Mouse (Mus musculus) liver, postnatal 0 days (tissue): ENCODE results near the gene Ankrd52. TPM values are rescaled to one million over a fixed set of nuclear protein-coding genes. Genes with fewer than 3 reads are reported as not detected.

Experiments used
- ATAC-seq: fragments of 200-750 bp; cut with Nextera tagmentation; 2 replicates; pipeline ENCODE4 v1.8.0; 2017; ENCODE audit warnings: mild to moderate bottlenecking, moderate library complexity
- DNase-seq: peaks from one replicate; pipeline ENCODE4 v3.0.0-alpha.2; 2016
- H3K27ac ChIP-seq: fragments of 300-500 bp; sonication (generic); 2 replicates; pipeline ENCODE4 v1.5.1; 2014; ENCODE audit warnings: antibody characterized with exemption, moderate library complexity, mild to moderate bottlenecking, low read depth
- H3K27me3 ChIP-seq: fragments of 300-500 bp; sonication (generic); 2 replicates; pipeline ENCODE4 v1.6.1; 2014; ENCODE audit warnings: low read length, control low read depth, mixed read lengths; ENCODE audit not compliant: insufficient read depth
- H3K36me3 ChIP-seq: fragments of 300-500 bp; sonication (generic); replicated peaks from 2 replicates; pipeline ENCODE4 v1.6.1; 2014; ENCODE audit warnings: mild to moderate bottlenecking, control low read depth, low read length, moderate library complexity, mixed read lengths; ENCODE audit not compliant: insufficient read depth
- H3K4me1 ChIP-seq: fragments of 300-500 bp; sonication (generic); 2 replicates; pipeline ENCODE4 v1.6.1; 2014; ENCODE audit warnings: antibody characterized with exemption, mild to moderate bottlenecking, control low read depth; ENCODE audit not compliant: insufficient read depth
- H3K4me2 ChIP-seq: fragments of 300-500 bp; sonication (generic); 2 replicates; pipeline ENCODE4 v1.6.1; 2014; ENCODE audit warnings: low read depth, mild to moderate bottlenecking, low read length, moderate library complexity, mixed read lengths
- H3K4me3 ChIP-seq: fragments of 300-500 bp; sonication (generic); 2 replicates; pipeline ENCODE4 v1.5.1; 2014; ENCODE audit warnings: low read depth, low read length
- H3K9ac ChIP-seq: fragments of 300-500 bp; sonication (generic); replicated peaks from 2 replicates; pipeline ENCODE4 v1.6.1; 2014; ENCODE audit warnings: mild to moderate bottlenecking, moderate library complexity
- H3K9me3 ChIP-seq: fragments of 300-500 bp; sonication (generic); 2 replicates; pipeline ENCODE4 v1.6.1; 2016; ENCODE audit warnings: mild to moderate bottlenecking, control low read depth, low read length, mixed read lengths
- CTCF ChIP-seq: sonication (generic); IDR thresholded peaks from 2 replicates; pipeline ENCODE4 v1.5.1; 2016; ENCODE audit warnings: antibody characterized with exemption, low read depth
- EP300 ChIP-seq: IDR thresholded peaks from 2 replicates; pipeline ENCODE4 v1.6.1; 2016; ENCODE audit warnings: antibody characterized with exemption, low read depth, mild to moderate bottlenecking
- WGBS: fragments of 180-500 bp; shearing (Covaris S2); extraction: QIAGEN DNeasy Blood & Tissue Kit; methylation state at CpG from one replicate; pipeline ENCODE4 v1.1.7; 2014; ENCODE audit not compliant: insufficient replicate concordance; 5-methylcytosine and 5-hydroxymethylcytosine counted together
- polyA plus RNA-seq: library from polyadenylated mRNA; unstranded; fragments of >200 nt; fragmentation: Nextera tagmentation; extraction: Ambion mirVana; gene quantifications from 2 replicates; pipeline ENCODE4 v1.2.1, GENCODE M21; 2015

The Ankrd52 gene
- polyA plus RNA-seq, 1 experiment from 2014 or later: 2.7 TPM

- Histone ChIP-seq H3K36me3 (peaks cover 3% of the 10 kb centered on the region; the same call in 1 of the 2 replicates), H3K4me2 (peak within 1 kb of the TSS; percentile 97), H3K9ac (peak within 1 kb of the TSS; percentile 86), H3K9me3 (no peaks in the 10 kb centered on the region), H3K4me1 (peaks cover 43% of the 10 kb centered on the region), H3K27me3 (no peaks in the 10 kb centered on the region), H3K27ac (peak within 1 kb of the TSS; percentile 98), H3K4me3 (peak within 1 kb of the TSS; percentile 88)
- TF ChIP-seq EP300 (peak; percentile 50; the same call in 1 of the 2 replicates), CTCF (no peak)
- DNase-seq (peak; percentile 96), ATAC-seq (peak; percentile 91)
- under 1% methylated on average over 60 of the region's 61 CpGs for WGBS
Observed at GRCm38 (mm10) chr10:128337306-128338181, 39.4 kb upstream of the Ankrd52 start, which contains the start of gene Cs. Cs (plus strand) TSS chr10:128337734.

GRCm38 (mm10) chr10:128338415-128338814 is 38.5 kb upstream of the Ankrd52 start:
- Histone ChIP-seq H3K36me3 (peaks cover 3% of the 10 kb centered on the region; the same call in 1 of the 2 replicates), H3K27ac (peak overlapping the region; percentile 98), H3K27me3 (no peaks in the 10 kb centered on the region), H3K4me2 (peak overlapping the region; percentile 97), H3K9ac (peak overlapping the region; percentile 86), H3K4me3 (peak overlapping the region; percentile 88), H3K4me1 (peaks cover 49% of the 10 kb centered on the region), H3K9me3 (no peaks in the 10 kb centered on the region)
- ATAC-seq (no peak), DNase-seq (no peak)
- TF ChIP-seq EP300 (no peak), CTCF (no peak)
- 10% methylated on average over 5 of the region's 5 CpGs for WGBS

GRCm38 (mm10) chr10:128338948-128339347 is 38.0 kb upstream of the Ankrd52 start:
- DNase-seq (no peak), ATAC-seq (no peak)
- H3K9me3 ChIP-seq: no peaks in the 10 kb centered on the region
- peak overlapping the region; percentile 97 for H3K4me2 ChIP-seq
- peak overlapping the region; percentile 86; the same call in 1 of the 2 replicates for H3K9ac ChIP-seq
- peaks cover 3% of the 10 kb centered on the region; the same call in 1 of the 2 replicates for H3K36me3 ChIP-seq
- TF ChIP-seq CTCF: no peak
- no peak for TF ChIP-seq EP300
- peaks cover 51% of the 10 kb centered on the region for H3K4me1 ChIP-seq
- 36% methylated on average over 2 of the region's 2 CpGs for WGBS
- H3K27ac ChIP-seq: peak overlapping the region; percentile 98
- peak overlapping the region; percentile 88 for H3K4me3 ChIP-seq
- no peaks in the 10 kb centered on the region for H3K27me3 ChIP-seq

DNA sequence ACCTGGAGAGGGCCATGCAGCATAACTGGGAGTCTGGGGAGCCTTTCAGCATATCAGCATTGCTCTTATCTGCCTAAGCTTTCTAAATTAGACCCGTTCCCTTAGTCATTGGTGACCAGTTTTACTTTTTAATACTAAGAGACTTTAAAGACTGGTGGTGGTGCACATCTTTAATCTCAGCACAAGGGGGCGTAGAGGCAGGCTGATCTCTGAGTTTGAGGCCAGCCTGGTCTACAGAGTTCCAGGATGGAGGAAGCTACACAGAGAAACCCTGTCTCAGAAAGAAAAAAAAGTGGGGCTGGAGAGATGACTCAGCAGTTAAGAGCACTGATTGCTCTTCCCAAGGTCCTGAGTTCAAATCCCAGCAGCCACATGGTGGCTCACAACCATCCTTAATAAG is 36.7 kb upstream of the Ankrd52 start:
- TF ChIP-seq EP300: no peak
- TF ChIP-seq CTCF: peak; percentile 61
- Histone ChIP-seq H3K9me3 (no peaks in the 10 kb centered on the region), H3K36me3 (peaks cover 3% of the 10 kb centered on the region; the same call in 1 of the 2 replicates), H3K4me3 (no peak overlapping the region), H3K4me2 (peak overlapping the region; percentile 7; the same call in 1 of the 2 replicates), H3K4me1 (peaks cover 58% of the 10 kb centered on the region), H3K27ac (no peak overlapping the region), H3K9ac (no peak overlapping the region), H3K27me3 (no peaks in the 10 kb centered on the region)
- DNase-seq: no peak
- 56% methylated on average over 2 of the region's 2 CpGs for WGBS
- ATAC-seq: no peak

DNA sequence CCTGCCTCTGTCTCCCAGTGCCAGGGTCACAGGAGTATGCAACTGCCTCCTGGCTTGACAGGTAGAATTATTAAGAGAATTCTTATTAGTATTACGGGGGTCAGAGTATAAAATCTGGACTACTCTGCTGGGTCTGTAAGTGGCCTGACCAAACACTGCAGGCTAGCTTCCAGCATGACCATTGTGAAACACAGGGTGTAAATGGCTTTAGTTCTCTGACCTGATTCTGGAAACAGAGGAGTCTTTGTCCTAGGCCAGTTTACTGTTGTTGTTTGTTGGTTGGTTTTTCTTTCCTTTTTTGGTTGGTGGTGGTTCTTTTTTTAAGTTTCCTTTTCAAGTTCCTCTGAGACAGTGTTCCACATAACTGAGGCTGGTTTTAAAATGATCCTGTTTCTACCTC is 33.5 kb upstream of the Ankrd52 start:
- 80% methylated on average over 1 of the region's 1 CpGs for WGBS
- Histone ChIP-seq H3K27ac (peak overlapping the region; percentile 61), H3K27me3 (no peaks in the 10 kb centered on the region), H3K4me2 (peak overlapping the region; percentile 10; the same call in 1 of the 2 replicates), H3K4me1 (peaks cover 47% of the 10 kb centered on the region), H3K9me3 (no peaks in the 10 kb centered on the region), H3K36me3 (peaks cover 3% of the 10 kb centered on the region; the same call in 1 of the 2 replicates), H3K9ac (no peak overlapping the region), H3K4me3 (no peak overlapping the region)
- ATAC-seq (0 out of 2 replicates have a peak, but pooled peaks have one; percentile 14), DNase-seq (no peak)
- TF ChIP-seq CTCF: no peak
- TF ChIP-seq EP300: no peak
